Mouse (Mus musculus): ENCODE measurements around the gene Stx6.

Stx6 gene

DNA sequence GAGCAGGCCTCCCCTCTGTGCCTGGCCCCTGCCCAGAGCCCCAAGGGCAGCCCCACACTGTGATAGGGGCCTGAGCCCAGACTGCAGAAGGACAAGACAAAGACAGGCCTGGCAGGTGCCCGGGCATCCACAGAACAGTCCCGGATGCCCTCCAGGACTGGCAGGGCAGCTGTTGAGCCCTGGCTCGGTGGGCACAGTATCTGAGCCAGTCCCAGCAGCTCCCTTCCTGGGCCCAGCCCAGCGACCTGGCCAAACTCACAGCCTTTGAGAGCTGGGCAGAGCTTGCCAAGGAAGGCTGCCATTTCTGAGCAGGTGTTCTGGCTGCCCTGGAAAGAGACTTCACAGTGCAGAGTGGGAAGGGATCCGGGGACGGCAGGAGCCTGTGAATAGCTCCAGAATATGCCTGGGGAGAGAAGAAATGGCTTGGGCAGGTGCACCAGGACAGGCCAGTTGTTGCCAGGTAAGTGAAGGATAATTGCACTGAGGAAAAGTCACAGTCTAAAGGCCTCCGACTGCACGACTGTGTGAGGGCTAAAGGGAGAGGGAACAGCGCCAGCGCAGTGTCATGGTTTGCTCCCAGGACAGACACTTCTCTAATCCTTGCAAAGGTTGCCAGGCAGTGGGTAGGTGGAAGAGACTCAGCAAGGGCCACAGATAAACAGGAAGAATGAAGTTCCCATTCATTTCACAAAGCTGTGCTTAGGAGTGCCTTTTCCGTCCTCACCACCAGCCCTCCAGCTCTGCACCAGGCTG lies 51.7 kb downstream of the Stx6 start:
- DNase-seq, result peak; percentile 72

DNA sequence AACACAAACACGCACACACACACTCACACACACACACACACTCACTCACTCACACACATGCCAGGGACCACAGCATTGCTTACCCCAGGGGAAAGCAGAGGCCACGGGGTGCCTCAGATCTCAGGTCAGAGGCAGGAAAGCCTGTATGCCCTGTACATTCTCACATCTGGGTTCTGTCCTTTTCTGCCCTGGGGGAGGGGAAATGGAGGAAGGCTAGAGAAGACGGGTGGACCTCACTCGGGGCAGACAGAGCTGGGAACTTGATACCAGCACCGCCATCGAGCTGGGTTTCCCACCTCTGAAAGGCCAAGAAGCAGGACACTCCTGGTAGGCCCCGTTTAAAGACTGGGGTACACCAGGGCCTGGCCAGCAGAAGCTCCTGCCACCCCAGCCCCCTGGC lies 52.5 kb downstream of the Stx6 start:
- no peak for DNase-seq

DNA sequence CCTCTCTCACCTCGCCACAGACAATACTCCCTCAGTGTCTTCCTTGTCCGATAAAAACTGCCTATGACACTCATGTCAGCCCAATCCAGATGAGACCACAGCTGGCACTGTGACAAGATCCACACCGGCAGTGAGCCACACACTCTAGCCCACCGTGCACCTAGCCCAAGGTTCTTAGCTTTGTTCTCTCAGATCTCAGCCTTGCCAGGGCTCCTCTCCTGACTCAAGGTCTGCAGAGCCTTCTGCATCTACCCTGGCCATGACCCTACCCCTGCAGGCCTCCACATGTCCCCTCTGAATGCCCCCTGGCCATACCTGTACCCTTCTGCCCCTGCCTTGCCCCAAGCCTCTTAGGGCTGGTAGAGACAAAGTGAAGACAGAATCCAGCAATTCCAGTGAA lies 53.6 kb downstream of the Stx6 start:
- DNase-seq, result no peak

DNA sequence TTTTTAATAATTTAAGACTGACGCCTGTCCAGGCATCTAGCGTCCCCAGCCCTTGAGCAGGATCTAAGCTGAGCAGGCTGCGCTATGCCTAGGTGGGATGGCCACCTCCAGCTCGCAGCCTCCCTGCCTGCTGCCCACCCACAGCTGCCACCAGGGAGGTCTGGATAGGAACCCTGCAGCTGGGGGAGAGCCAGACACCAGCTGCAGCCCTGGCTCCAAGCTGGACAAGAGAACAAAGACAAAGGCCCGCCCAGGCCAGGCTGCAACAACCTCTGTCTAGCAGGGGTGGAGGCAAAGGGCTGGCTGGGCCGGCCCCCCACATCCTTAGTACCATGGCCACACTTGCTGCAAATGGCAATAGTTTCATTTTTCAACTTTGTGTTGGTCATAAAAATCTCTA lies 54.0 kb downstream of the Stx6 start:
- DNase-seq, result no peak

DNA sequence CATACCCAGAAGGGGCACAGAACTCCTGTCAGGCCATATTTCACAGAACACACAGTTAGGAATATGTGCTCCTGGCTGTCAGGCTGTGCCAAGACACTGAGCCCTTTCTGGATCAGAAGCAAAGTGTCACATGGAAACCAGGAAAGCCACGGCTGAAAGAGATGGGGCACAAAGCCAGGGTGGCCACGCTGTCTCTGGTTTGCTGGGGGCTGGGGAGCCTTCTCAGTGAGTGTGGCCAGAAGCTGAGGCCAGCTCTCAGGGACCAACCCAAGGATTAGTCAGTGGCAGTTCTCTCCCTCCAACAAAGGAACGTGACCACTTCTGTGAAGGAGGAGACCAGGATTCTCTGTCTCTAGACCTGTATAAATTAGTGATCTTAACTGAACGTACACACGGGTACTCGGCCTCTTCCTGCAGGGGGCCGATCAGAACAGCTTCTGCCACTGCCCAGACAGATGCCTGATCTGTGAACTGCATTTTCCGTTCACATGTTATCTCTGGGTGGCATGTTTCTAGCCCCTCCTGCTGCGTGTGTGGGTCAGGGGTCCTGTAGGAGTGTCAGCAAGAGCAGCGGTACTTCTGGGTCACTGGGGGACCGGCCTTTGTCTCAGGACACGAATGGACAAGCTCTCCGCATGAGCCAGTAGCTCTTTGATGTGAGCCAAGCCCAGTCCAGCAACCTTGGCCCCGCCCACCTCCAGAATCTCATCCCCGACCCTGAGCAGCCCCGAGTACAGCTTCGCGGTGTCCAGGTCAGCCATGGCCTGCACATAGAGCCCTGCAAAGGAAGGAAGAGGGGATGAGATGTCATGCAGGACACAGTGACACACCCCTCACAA lies 54.6 kb downstream of the Stx6 start:
- DNase-seq, result no peak

- no peak for DNase-seq
Observed at GRCm38 (mm10) chr1:155213912-155214311, 55.4 kb downstream of the Stx6 start.

GRCm38 (mm10) chr1:155215066-155215764 lies 56.7 kb downstream of the Stx6 start:
- DNase-seq, result no peak

DNA sequence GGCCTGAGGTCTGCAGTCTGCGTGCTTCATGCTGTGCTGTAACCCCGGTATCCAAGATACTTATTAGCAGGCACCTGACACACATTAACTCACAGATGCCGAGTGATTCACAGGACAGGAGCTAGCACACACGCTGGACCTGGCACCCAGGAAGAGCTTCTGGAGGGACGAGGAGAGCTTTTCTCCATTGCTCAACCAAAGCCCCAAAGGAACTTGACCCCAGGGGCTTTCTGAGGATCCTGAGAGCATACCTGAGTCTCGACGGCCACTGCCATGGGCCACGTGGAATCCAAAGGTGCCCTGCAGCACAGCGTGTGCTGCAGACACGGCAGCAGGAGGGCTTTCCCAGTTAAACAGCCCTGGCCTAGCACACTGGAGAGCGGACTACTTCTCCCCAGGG lies 57.8 kb downstream of the Stx6 start:
- DNase-seq, result no peak

GRCm38 (mm10) chr1:155216844-155217243 lies 58.3 kb downstream of the Stx6 start:
- no peak for DNase-seq

GRCm38 (mm10) chr1:155217865-155218541 lies 59.5 kb downstream of the Stx6 start:
- DNase-seq, result peak; percentile 67 to 73

GRCm38 (mm10) chr1:155218924-155219323 lies 60.4 kb downstream of the Stx6 start:
- DNase-seq, result no peak

- peak; percentile 53 for DNase-seq
Observed at GRCm38 (mm10) chr1:155222101-155222669, 63.7 kb downstream of the Stx6 start.

GRCm38 (mm10) chr1:155223036-155223435 lies 64.5 kb downstream of the Stx6 start:
- DNase-seq, result no peak

DNA sequence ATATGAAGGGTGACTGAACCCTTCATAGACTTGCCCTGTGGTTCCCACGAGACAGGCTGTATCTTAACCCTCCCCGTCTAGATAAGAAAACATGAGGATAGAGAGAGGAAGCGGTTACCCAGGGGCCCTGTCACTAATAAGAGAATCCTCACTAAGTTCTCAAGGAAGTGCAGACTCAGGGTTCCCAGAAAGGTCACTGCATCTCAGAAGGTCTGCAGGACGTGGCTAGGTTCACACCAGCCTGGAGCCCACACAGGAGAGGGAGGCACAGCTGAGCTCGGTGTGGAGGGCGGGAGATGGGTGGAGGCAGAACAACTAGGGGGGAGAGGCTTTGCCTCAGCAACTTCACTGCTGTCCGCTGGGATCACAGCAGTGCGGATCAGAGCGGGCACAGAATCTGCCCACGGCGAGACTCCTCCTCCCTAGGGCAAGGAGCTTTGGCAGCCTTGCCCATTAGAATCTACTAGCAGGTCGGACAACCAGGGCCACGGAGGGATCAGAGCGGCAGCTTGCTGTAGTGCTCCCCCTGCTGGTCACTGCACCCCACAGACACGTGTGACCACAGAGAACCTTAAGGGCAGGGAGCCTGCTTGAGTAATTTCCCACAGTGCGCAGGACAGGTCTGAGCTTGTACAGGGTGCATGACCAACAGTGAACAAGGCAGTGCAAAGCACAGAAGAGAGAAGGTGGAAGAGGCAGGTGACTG lies 65.5 kb downstream of the Stx6 start:
- peak; percentile 85 to 88 for DNase-seq

DNA sequence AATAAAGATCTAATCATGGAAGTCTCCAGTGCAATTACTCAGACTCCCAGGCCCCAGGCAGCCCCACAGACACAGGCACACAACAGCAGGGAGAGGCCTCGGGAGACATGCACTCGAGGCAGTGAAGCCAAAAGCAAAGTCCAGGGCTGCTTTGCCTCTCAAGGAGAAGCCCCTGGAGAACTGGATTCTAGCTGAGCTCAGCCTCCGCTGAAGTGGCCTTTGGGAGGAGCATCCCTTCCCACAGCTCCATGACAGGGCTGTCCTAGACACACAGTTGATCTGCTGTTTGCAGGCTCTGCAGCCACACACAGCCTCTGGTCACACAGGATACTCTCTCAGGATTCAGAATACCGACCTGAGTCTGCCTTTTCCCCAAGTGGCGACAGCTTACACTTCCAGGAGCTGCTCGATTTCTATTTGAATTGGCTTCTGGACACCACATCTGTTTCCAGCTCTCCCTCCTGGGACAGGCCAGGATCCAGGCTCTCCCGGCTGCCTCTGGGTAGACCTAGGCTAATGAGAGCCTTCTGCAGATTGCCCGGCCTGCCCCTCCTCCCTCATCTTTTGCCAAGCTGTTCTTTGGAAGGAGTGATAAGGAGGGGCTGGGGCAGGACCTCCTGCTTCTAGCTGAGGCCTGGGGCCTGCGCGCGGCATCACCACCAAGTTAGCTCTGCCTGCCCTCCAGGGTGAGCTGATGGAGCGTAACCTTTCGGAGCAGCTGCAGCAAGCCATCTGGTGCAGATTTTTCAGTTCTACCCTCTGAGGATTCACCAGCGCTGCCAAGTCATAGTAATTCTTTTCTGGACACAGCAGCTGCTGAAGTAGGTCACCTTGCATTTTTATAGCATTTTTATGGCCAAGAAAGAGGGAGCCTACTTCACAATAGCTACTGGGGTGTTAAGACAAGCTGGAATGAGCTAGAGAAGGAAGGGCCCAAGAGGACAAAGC lies 71.2 kb downstream of the Stx6 start:
- peak in 1 of 2 experiments; percentile 51 for DNase-seq

GRCm38 (mm10) chr1:155232385-155232784 lies 73.9 kb downstream of the Stx6 start:
- DNase-seq, result no peak

GRCm38 (mm10) chr1:155232786-155233185 lies 74.3 kb downstream of the Stx6 start:
- DNase-seq, result peak; percentile 63 to 65

DNA sequence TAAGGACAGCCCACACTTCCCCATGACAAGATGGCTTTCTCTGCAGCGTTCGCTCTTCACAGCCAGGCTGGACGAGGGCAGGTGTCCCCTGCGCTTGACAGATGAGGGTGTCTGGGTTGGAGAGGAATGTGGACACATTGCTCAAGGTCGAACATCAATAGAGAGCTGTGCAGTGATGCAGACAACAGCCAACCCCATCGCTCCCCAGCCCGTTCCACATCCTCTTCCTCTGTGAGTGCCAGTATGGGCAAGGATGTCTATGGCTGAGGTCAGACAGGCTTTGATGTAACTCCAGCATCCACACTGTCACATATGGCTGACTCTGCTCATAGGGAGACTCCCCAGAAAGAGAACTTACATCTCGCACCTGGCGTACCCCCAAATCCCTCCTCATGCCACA lies 74.9 kb downstream of the Stx6 start:
- no peak for DNase-seq

DNA sequence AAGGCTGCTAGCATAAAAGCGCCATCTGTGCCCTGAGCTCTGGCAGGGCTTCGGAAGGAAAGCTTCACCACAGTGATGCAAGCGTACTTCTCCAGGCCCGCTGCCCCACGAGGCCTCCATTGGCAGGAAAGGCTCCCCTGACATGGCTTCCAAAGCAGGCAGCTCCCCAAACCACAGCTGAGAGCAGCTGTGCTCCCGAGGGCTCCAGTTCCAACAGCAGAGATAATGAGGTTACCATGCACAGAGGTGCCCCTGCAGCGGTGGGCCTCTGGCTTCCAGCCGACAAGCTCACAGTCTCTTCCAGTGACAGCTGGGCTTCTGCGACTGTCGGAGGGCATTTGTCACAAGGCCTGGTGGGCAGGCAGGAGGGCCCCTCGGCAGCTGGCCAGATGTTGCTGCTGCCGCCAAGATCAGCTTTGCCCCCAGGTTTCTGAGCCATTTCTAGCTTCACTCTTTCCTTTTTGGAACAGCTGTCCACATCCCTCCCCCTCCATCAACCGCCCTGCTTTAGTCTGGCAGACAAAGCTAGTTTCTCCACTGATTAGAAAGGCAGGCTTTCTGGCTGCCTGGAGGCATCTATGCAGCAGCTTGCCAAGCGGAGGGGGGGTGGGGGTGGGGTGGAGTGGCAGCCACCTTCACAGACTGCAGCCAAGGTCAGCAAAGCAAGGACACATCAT lies 75.6 kb downstream of the Stx6 start:
- DNase-seq, result peak; percentile 53 to 58

DNA sequence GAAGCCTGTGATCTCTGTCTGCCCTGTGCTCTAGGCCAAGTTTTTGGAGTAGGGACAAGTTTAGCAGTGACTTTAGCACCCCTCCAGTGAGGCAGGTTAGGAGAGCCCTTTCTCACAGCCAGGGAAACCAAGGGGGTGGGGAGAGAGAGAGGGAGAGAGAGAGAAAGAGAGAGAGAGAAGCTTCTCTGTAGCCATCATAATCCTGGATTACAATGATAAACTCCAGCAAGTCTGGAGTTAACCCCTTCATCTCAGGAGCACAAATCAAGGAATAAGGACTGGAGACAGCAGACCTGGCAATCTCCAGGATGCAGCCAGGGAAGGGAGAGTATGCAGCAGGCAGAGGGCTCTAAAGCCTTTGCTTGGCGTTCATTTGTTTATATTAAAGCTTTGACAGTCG lies 77.1 kb downstream of the Stx6 start:
- DNase-seq, result no peak
